Mouse (Mus musculus): ENCODE data around the gene Arhgap25.
"Not testable (repeated sequence)": the region's sequence is repeated elsewhere in the genome, so short reads cannot be mapped to it uniquely, and the experiment has no call there.

The Arhgap25 gene

DNA sequence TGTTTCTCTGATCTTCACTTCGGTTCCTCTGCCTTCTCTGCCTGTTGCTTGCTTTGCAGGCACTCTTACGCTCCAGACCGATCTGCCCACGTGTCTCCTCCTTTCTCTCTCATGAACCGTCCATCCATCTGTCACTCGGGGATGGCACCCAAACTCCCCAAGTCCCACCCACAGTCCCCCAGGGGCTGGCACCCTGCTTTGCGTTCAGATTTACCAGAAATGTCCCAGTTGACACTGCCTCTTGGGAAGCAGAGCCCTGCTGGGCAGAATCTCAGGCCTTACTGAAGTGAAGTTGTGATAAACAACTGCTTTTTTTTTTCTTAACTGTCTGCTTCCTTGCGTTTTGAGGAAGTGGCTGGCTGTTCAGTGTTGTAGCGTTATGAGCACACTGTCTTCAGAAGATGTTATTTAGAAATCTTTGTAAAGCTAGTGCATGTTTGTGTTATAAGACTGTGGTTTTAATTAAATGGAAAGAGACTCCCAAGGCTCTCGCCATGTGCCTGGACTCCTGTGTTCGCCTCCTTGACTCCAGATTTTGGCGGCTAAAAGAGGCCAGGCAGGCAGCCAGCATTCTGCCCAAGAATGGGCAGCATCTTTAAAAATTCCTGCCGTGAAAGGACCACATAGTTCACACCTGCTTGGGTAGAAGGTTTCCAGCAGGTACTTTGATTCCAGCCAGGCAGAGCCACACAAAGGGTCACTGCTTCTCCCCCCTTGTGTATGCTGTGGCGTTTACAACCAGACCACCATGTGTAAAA is at the start of gene Arhgap25:
Gene Arhgap25, minus strand, starts transcription at position 307 of the 758 bp plus-strand sequence.
- in situ Hi-C loops (cut with MboI, MseI), result loop anchor here (25.0 kb wide), 1 partner anchor 1571 kb away; the partner anchor contains the start of gene Dusp11

DNA sequence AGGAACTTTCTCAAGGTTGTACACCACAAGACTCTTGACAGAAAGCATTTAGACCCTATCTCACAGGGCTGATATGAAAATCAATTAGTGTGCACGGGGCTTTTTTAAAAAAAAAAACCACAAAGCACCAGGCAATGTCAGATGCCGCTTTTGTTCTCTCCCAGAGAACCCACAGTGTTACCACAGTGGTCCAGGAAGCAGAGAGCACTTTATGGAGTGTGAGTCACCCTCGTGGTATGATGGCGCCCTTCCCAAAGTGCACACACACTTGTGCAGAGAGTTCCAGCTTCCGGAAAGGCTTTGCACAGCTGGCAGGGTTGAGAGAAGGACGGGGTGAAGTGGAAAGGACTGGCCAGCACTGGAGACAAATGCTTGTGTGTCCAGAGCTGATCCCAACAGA is 49.4 kb upstream of the Arhgap25 start:
- in situ Hi-C loops (cut with MboI, MseI), result no loop called here

DNA sequence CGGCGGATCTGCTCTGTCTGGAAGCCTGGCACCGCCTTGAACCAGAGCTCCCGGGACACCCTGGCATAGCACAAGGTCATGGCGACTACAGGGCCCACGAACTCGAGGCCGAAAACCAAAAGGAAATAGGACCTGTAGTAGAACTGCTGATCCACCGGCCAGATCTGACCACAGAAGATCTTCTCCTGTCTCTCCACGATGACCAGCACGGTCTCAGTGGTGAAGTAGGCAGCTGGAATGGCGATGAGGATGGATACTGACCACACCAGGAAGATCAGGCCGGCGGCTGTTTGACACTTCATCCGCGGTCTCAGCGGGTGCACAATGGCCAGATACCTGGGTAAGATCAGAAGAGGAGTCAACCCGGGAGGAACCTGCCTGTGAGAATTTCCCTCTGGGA is 48.5 kb upstream of the Arhgap25 start:
- in situ Hi-C loops (cut with MboI, MseI), result no loop called here

DNA sequence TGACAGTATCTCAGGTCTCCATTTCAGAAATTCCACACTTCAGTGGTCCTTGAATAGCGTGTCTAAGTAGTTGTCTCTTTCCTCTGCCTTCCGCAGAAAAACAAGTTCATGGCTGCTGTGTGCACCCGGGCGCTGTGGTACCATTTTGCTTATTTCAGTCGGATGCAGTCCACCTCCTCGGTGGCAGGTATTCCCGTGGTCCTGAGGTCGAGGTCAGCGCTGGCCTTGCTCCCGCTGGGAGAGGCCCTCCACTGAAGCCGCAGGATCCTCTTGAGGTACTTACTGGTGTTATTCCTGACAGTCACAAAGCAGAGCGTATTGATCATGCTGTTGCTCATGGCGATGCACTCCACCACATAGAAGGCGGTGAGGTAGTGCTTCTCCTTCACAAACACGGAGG is 48.0 kb upstream of the Arhgap25 start:
- in situ Hi-C loops (cut with MboI, MseI), result no loop called here

DNA sequence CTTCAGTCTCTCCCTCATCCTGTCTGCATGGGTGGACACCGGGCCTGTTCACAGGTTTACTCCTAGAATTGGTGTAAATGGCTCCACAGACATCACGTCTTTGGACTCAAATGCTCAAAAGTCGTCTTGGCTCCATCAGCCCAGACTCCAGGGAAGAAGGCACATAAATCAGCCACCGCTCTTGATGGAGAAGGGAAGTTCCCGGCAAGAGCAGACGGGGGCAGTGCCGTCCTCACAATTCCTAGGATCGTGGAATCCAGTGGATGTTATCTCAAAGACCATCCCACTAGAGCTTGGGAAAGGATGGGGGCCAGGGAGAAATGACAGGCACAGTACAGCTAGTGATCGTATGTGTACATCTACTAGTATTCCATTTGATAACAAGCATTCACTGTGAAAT is 45.2 kb upstream of the Arhgap25 start:
- in situ Hi-C loops (cut with MboI, MseI), result no loop called here

DNA sequence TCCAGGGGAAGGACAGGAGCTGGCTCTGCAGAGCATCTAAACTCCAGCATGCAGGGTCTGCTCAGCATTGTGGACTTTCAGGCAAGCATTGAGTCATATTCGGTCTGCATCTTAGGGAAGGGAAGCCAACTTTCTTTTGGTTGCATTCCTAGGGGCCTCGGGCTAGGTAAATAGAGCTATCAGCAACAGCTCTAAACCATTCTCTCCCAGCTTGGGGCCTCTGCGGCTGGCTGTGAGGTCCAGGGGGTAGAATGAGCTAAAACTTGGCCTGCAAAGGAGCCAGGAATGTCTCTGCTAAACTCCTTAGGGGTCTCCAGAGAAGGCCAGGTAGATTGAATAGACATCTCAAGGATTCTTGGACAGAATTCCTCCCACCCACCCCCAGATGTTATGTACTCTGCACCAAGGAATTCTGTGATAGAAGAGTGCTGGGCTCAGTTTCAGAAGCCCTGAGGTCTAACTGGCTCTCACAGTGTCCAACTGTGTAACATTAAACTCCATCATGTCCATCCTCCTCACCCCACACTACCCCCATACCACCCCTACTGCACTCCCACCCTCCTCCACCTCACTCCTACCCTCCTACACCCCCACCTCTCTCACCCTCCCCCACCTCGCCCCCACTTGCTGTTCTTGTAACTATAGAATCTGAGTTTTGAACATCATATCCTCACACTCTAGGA is 43.7 kb upstream of the Arhgap25 start:
- in situ Hi-C loops (cut with MboI, MseI), result no loop called here

DNA sequence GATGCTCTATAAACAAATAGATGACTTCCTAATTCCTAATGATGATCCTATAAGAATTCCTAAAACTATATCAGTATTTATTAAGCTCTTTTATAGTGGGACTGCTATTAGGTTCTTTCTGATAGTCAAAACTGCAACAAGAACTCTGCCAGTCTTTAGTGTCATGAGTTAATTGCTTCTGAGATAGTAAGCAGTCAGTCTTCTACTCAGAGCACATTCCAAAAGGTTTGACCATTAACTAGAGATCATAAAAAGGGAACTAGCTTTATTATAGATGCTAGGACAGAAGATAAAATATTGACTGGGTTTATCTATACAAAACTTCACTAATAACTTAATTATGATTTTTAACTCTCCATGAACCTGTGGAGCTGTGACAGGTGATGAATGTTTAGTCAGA is 38.8 kb upstream of the Arhgap25 start:
- in situ Hi-C loops (cut with MboI, MseI), result not testable (repeated sequence)

DNA sequence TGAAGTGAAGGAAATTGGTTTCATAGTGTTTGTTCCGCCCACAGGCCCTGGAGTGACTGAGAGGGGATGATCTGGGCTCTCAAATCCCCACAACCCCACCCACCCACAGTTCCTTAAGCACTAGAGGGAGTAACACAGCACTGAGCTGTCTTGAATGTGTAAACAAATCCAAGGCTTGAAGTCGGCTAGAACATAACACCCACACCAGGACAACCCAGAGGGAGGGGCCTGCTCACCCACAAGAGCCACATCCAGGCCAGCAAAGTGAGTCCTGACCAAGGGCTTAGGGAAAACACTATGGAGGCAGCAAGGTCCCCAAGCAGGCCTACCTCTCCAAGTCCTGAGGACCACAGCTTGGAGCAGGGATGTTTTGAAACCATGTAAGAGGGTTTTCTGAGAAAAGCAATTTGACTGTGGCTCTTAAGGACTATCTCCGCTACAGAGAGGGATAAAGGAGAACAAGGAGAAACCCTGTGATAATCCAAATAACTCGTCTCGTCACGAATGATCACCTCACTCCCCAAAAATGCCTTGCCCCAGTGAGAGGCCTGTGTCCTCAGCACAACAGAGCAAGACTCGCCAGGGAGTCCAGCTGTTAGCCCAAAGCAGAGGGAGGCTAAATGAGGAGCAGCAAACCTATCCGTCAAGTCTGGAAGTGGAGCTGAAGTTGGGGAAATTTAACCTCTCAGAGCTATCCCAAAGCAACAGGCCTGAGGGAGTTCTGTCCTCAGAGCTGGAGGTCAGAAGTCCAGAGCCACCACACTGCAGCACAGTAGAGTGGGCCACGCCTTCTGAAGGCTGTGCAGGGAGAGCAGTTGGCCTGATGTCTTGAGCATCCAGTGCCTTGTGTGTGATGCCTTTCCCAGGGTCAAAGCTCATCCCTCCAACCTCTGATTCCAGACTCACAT is 34.9 kb upstream of the Arhgap25 start:
- in situ Hi-C loops (cut with MboI, MseI), result no loop called here

DNA sequence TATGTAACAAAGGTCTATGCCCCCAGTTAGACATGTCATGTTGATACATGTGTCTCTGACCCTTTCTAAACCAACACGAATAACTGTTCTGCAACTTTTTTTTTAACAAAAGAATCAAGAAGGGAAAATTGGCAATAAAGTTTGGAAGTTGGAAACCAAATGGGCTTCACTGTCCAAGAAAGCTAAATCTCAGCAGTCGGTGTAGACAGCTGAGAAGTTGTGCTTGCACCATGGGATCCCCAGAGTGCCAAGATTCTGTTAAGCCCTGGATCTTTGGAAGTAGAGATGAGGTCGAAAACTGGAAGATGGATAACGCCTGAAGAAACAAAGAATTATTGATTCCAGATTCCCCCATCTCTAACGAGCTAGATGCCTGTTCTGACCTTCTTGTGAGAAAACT is 32.1 kb upstream of the Arhgap25 start:
- in situ Hi-C loops (cut with MboI, MseI), result no loop called here

DNA sequence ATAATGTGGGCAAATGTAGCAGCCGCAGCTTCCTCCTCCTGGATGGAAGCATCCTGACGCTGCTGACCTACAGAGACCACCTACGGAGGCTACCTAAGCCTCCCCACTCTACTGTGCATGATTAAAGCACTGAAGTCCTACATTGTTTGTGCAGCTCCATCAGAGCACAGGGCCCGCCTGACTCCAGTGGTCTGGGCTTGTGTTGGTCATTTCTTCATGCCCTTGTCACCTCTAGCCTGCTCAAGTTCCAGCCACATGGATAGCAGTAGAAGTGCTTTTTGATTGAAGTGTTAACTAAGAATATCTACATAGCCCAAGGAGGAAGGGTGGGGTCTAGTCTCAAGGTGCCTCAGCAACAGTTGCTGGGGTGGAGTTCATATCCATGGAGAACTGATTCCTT is 31.3 kb upstream of the Arhgap25 start:
- in situ Hi-C loops (cut with MboI, MseI), result no loop called here

DNA sequence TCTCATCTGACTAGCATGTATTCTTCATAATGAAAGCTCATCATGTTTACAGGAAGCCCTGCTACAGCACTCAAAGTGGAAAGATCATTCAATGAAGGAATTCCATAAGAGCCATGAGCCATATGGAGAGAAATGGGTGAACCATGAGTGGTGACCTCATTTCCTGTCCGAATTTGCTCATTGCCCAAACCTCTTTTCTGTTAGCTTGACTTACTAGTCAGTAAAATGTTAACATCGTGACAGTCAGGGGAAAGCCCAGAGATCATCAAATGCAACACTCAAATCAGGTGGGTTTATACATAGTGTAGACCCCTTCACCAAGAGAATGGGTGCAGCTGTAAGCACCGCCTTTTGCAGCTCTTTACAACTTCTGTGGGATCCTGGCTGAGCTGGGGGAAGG is 20.7 kb upstream of the Arhgap25 start:
- in situ Hi-C loops (cut with MboI, MseI), result loop anchor here (5.0 kb wide), 1 partner anchor 86 kb away; no protein-coding TSS in a partner anchor

DNA sequence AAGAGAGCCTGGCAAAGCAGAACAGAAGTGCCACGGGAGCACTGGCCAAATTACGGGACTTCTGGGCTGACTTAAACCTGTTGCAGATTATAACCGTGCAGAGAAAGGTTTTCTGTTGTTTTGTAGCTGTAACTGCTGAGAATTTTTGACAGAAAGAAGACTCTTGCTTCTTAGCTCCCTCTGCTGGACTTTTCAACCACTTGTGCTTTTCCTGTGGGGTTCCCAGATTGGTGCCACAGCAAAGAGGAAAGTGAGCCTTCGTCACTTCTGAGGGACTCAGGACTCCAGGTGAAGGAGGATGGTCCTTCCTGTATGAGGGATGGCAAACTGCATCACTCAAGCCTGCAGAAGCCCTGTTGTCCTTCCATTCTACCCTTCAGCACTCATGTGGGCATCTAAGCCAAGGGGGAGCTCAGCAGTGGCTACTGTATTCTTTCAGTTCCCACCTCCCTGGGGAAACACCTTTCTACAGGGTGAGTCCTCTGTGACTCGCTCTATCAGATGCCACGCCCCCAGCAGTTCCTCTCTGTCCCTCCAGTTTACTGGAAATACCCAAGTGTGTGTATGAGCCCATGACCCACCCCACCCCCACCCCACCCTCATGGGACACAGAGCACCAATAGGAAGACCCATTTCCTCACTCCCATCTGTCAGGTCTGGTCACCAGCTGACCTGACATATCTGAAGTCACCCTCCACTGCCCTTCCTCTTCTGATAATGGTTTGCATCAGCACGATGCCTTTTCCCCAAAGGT is 19.2 kb upstream of the Arhgap25 start:
- in situ Hi-C loops (cut with MboI, MseI), result loop anchor here (5.0 kb wide), 1 partner anchor 85 kb away; no protein-coding TSS in a partner anchor

DNA sequence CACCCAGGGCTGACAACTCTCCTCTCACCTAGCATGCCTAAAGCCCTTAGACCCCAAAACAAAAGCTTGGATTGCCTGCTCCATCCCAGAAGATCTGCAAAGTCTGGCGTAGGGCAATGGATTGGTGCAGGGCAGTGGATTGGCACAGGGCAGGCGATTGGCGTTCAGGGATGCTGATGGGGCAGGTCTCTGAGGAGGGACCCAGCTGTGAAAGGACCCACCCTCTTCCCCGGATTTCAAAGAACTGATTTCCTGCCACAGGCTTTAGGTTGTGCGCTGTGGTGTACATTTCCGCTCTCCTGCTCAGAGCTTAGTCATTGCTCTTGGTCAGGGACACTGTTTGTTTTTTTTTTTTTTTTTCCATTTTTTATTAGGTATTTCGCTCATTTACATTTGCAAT is 14.8 kb upstream of the Arhgap25 start:
- in situ Hi-C loops (cut with MboI, MseI), result loop anchor here (25.0 kb wide), 1 partner anchor 1586 kb away; the partner anchor contains the start of gene Dusp11

DNA sequence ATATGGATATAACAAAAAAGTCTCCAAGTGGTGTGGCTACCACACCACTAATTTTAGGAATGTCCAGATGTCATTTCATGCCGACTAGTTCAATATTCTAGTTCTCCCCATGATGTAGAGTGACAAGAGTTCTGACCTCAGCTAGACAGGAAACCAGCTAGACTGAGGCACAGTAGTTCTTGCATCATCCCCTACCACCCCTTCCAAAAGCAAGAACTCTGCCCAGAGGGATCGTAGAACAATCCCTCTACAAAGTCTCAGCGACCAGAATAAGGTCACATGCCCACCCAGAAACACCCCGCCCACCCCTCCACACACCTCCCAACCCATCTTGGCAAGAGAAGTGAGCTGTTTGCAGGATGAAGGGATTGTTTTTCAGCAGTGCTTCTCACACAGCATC is 14.4 kb upstream of the Arhgap25 start:
- in situ Hi-C loops (cut with MboI, MseI), result loop anchor here (25.0 kb wide), 1 partner anchor 1585 kb away; the partner anchor contains the start of gene Dusp11

DNA sequence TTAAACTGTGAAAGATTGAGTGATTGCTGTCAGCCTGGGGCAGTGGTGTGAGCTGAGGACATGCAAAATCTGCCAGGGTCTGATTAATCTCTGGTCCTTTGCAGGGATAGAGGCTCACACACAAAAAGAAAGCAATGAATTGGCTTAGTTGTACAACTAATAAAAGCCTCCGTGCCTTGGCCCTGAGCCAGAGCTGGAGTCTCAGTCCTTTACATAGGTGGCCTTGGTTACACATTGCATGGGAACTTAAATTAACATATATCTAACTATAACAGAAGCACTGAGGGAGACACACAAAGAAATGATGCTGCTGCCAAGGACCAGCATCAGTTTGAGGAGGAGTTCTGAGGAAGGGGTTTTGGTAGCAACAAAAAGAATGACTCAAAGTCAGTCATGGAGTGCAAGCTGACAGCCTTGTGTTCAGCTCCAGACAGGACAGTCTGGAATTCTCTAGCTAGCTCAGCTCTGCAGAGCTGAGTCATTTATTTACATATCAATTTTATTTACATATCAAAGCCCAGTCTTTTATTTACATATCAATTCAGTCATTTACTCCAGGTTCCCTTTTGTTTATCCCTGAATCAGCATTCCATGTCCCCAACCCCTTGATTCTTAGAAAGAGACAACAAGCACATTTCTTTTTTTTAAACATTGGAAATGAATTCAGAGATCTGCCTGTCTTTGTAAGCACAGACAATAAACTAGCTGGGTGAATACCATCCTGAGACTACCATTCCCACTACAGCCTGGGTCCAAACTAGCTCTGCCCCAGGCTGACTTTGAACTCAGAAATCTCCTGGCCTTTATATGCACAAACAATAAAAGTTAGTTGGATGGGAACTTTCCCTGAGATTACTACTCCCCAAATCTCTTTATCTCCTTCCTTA is 12.5 kb upstream of the Arhgap25 start:
- in situ Hi-C loops (cut with MboI, MseI), result loop anchor here (25.0 kb wide), 1 partner anchor 1583 kb away; the partner anchor contains the start of gene Dusp11

DNA sequence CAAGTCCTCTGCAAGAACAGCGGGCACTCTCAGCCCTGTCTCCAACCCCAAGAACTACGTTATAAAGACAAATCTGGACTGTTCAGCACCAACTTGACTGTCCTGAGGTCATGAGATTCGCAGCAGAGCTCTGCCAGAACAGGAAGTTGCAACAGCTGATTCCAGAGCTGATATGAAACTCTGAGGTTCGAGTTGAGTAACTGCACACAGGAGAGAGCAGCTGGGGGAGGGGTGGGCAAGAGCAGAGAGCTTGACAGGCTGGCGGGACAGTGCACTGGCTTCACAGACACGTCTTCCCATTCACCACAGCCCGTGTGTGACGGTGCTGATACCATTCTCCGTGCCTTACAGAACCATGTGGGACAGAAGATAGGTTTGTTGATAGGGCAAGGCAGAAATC is 9.0 kb upstream of the Arhgap25 start:
- in situ Hi-C loops (cut with MboI, MseI), result loop anchor here (25.0 kb wide), 1 partner anchor 1580 kb away; the partner anchor contains the start of gene Dusp11

DNA sequence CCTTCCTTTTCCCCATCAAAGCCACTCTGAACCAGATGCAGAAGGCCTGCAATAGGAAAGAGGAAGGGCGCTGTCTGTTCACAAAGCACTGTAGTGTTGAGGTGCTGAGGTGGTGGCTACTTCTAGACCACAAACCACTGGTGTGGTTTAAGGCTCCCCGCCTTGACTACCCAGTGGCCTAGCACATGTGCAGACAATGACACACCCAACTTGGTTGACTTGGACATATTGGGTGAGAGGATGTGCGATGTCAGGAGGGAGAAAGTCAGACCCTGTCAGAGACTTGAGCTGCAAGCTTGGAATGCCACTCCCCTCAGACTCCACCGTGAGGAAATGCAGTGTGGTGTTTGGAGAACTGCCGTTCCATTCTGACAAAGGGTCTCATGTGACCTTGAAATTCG is 8.1 kb upstream of the Arhgap25 start:
- in situ Hi-C loops (cut with MboI, MseI), result loop anchor here (25.0 kb wide), 1 partner anchor 1579 kb away; the partner anchor contains the start of gene Dusp11

DNA sequence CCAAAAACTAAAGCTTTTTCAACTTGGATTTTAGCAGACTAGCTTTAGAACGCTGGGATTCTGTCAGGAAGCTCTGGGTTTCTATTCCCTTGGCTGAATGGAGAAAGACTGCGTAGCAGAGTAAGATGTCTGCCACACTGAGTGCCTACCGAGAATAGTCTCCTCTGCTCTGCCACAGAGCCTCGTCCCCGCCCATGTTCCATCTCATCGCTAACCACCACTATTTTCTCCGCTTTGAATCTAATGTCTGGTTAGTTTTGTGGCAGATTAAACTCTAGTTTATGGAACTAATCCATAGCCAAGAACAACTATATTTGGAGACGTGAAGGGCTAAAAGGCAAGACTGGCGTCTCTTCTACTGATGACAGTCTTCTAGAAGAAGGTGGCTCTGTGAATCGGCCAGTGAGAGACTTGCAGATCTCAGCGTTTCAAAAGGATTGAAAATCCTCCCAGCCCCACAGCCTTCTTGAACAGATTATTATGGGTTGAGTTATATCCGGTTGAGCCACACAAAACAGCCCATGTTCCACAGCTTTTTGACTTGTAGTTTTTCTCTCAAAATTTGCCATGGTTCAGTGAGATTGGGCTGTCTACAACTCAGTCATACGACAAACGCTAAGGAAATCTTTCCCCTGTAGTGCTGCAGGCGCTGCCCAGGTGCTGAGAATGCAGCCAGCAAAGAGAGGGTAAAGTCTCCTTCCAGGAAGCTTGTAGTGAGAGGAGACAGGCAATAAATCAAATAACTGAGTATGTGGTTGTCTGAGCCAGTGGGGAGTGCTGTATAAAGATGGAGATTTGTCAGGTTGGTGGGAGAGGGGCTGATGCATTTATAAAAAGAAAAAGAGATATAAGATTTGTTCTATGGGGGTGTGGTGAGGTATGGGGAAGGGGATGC is 5.6 kb upstream of the Arhgap25 start:
- in situ Hi-C loops (cut with MboI, MseI), result loop anchor here (25.0 kb wide), 1 partner anchor 1576 kb away; the partner anchor contains the start of gene Dusp11

DNA sequence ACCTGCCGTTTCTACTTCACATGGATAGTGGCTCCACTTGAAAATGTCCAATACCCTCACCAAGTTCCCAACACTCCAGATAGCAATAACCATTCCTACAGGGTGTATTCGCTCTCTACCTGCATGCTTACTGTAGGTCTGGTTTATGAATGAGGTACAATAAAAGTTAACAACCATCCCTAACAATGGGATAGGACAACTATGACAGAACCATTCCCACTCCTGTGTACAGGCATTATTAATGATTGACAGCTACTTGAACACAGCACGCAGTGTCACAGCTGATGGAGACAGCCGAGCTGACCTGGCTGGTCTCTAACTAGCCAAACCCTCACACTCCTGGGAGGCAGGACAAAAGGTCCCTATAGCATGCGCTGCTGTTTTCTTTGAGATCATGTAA is 4.6 kb upstream of the Arhgap25 start:
- in situ Hi-C loops (cut with MboI, MseI), result loop anchor here (25.0 kb wide), 1 partner anchor 1575 kb away; the partner anchor contains the start of gene Dusp11

All from T-helper 1 cell (primary cell).